Mouse (Mus musculus): Measurements from ENCODE around the gene Gm128.
A peak's percentile ranks its signal among the peaks of the same experiment; 100 is the strongest.

Gene Gm128

DNA sequence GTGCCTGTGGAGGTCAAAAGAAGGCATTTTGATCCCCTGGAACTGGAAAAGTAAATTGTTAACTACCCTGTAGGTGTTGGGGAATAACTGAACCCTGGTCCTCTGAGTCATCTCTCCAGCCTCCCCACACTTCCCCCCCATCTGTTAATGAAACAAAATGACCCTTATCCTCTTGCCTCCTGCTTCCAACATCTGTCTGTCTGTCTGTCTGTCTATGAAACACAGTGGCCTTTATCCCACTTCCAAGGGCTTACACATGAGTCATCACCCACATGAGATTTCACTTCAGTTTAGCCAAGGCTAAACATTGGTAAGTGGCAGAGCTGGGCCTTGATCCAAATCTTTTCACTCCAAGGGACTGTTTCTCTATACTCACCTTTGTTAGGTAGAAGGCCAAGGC lies 26.5 kb upstream of the Gm128 start:
- DNase-seq, result no peak

DNA sequence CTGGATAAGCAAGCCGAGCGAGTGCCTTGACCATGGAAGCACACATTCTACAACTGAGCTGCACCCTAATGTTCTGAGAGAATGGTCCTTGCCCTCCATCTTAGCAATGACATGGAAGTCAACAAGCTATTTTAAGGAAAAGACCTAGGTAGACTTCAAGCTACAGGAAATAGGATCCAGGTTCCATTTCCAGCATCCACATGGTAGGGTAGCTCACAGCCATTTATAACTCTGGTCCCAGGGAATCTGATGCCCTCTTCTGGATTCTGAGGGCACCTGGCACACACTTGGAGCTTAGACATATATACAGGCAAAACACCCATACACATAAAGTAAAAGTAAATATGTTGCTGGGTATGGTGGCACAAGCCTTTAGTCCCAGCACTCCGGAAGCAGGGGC lies 24.7 kb upstream of the Gm128 start:
- no peak for DNase-seq

DNA sequence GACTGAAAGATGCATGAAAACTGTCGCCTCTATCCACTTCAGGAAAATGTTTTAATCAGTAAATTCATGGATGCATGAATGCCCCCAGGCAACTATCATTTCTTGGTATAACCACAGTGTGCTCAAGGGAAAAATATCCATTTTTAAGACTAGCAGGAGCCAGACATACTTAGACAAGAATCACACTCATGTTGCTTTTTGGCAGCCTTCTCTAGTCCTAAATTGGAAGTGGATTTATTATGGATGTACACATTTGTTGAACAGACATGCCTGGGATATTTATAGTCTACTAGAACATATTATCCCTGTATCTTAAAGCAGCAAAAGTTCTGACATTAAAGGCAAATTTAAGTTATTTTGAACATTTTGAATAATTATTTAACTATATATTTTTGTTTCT lies 23.3 kb upstream of the Gm128 start:
- no peak for DNase-seq

DNA sequence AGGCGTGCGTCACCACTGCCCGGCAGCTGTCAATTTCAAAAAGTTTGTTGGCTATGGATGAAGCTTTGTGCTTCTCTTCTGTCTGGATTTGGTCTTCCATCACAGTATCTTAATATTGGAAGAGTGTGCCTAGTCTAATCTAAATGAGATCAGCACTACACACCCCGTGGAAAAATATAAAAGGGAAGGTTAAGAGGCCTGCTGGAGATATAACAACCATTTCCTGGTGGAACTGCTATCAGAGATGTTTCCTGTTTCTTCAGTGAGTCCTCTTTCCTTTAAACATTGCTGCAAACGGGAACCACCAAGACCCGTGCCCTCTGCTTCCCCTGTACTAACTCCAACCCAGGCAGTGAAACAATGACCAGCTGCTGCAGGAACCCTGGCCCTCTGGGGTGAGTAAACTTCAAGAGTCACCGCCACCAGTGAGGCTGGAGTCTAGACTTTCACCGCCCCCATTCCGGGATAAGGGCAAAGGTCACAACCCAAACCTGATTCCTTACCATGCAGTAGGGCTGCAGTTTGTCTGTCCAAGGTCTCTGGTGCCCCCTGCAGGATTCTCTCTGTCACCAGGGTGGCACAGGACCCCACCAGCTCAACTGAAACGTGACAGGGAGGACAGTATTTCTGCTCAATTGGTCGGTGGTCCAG lies 21.8 kb upstream of the Gm128 start:
- DNase-seq, result peak; percentile 86 to 90

DNA sequence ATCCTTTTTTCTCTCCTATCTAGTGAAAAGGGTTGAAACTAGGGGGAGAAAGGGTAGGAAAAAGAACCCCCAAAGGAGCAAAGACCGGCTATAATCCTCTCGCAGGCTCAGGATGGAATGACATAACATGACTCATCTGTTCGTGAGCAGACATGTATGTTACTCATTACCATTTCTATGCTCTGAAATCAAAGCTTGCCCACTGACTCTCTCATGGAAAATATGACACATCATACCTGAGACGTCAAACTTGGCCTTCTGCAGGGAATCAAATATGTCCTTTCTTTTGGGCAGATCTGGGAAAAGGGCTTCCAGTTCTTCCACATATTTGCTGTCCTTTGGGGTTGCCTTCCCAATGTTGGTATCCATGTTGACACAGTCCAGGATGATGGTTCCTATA lies 20.6 kb upstream of the Gm128 start:
- DNase-seq, result no peak

DNA sequence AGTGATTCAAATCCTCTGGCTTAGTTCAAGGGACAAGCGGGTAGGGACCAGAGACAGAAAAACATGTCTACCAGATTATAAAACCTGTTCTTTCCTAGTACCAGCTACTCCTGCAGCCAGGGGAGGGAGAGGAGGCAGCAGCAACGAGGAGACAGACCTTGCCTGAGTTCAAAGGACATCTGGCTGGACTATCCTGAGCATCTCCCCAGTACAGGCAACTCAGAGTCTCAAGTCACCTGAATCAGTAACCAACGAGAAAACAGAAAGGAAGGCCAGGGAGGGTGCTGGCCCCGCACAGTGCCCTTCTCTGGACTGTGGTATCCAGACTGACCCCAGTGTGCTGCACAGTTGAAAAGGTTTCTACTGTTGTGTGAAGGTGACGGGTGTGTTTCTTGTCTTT lies 15.5 kb upstream of the Gm128 start:
- no peak for DNase-seq

DNA sequence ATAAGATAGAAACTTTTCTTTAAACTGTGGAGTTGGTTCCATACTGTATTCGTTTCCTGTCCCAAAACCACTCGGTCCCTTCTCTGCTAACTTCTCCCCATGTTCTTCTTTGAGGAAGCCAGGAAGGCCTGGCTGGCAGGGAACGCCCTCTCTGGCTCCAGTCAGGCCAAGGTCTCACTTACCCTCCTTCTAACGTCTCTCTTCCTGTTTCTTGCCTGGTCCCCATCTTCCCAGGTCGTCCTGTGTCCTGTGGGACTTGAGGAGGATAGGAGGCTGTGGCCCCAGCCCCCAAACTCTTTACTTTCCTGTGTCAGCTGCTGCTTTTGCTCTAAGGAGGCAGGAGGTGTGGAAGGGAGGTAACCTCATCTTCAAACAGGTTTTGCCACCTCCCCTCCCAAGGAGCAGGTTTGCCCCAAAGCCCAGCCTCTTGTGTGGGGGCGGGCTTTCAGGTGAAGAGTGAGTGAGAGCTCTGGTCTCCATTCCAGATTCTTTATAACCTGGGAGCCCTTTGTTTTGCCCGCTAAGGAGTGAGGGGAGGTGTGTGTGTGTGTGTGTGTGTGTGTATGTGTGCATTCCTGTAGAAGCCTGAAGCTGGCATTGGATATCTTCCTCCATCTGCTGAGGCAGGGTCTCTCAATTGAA lies 9.5 kb upstream of the Gm128 start, which contains the start of gene Bnipl:
TSS of gene Bnipl (minus strand) at position 411 of the 642 bp plus-strand sequence.
- no peak for DNase-seq

DNA sequence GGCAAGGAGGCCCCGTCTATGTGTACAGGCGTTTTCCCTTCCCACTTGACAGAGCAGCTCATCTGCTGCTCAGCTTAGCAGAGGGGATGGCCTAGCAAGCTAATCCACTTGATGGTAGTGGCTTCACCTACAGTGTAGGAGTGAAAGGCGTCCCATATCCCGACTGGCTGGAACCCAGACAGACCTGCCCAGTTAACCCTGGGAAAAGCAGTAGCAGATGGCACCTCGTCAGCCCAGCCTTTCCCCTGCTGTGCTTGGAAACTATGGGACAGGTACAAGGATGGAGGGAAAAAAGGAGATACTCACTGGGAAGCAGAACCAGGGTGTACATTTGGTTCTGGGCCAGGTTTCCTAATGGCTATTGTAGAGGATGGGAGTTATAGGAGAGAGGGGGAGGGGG lies 9.0 kb upstream of the Gm128 start:
- no peak for DNase-seq

DNA sequence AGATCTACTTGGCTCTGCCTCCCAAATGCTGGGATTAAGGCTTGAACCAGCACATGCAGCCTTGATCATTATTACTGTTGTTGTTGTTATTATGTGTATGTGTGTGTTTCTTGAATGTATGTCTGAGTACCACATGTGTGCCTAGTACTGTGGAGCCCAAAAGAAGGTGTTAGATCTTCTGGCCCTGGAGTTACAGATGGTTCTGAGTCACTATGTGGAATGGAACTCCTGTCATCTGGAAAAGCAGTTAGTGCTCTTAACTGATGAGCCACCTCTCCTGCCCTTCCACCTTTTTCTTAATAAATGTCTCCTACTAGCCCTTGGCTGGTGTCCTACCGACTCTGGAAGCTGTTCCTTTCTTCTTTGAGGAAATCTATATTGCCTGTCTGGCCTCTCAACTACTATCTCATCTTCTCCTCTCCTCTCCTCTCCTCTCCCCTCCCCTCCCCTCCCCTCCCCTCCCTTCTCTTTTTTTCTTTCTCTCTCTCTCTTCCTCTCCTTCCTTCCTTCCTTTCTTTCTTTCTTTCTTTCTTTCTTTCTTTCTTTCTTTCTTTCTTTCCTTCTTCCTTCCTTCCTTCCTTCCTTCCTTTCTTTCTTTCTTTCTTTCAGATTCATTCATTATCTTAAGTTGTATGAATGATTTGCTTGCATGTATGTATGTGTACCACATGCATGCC lies 6.4 kb upstream of the Gm128 start:
- DNase-seq, result no peak

DNA sequence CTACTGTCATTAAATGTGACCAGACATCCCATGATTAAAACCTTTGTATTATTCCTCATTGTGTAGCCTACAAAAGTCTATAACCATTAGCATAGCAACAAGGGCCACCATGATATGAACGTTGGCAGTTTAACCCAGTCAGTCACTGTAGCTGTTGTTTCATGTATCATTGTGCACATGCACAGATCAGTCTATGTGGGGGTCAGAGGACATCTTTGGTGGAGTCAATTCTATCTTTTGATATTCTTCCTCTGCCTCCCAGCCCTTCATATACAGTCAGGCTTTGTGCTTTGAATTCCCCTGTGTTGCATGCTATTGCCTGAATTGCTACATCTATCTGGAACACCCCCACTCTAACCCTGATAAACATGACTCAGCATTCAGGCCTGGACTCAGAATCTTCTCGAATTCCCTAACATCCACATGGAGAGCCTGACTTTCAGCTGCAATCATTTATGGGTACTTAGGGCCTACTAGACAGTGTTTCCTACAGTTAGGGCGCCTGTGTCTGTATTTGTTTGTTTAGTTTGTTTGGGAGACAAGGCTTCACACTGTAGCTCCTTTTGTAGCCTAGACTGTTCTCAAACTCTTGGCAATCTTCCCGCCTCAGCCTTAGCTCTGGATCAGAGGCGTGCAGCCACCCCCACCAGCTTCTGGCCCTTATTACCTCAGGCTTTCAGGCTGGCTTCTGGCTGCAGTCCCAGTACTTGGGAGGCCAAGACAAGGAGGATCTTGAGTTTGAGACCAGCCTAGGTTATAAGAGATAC lies 5.2 kb upstream of the Gm128 start:
- DNase-seq, result peak; percentile 42 to 43

DNA sequence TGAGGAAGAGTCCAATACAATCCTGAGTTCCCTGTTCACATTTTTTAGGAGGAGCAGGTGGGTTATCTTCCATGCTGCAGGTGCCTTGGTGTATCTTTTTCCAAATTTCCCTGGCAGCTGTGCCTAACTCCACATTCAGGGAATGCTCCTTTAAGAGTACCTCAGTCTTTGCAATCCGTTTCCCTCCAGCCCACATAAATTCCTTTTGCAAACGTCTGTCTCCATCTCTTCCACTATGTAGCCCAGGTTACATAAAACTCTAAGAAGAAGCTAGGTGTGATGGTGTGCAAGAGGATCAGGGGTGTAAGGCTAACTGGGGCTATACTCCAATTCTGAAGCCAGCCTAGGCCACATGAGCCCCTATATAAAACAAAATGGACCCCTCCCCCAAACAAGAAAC lies 1.7 kb upstream of the Gm128 start:
- no peak for DNase-seq

DNA sequence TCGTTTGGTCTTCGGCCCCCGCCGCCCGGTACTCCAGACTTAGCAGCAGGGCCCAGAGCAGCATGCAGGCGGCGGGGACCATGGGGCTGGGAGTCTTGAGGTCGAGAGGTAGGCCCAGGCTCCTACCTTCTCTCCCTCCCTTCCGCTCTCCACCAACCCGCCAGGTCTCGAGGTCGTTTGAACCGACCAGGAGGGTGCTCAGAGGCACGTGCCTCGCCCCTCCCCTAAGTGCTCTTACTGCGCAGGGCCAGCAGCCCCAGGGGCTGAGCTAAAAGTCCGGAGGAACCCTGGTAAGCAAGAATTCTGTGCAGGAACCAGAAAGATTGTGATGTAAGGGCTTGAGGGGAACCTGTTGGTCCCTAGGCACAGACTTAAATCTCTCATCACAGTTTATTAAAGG lies 498 bp downstream of the Gm128 start:
- peak in 1 of 2 experiments; percentile 37 for DNase-seq

DNA sequence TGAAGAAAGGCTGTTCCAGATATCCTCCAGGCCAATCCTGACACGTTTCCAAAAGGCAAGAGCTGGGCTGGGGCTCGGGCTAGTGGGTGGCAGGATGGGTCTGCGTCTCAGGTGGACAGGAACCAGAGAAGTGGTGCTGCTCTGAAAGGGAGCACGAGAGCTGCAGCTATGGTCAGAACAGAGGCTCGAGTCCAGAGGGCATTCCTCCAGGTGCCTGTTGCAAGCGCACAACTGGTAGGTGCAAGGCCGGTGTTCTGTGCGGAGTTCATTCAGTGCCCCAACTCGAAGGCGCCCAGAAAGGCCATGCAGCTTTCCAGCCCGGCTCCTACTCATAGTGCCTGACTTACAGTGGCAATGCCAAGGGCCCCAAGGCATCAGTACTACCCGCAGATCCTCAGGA lies 1.4 kb downstream of the Gm128 start:
- no peak for DNase-seq

DNA sequence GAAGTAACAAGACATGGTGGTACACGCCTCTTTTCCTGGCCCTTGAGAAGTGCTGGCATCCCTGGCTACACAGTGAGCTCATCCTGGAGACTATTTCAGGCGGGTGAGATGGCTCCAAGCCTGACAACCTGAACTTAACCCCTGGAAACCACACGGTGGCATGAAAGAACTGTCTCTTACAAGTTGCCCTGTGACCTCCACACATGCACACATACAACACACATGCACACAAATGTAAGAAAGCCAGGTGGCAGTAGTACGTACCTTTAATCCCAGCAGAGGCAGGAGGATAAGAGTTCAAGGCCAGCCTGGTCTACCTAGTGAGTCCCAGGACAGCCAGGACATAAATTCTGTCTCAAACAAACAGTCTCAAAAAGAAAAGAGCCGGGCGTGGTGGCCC lies 2.4 kb downstream of the Gm128 start:
- DNase-seq, result no peak

DNA sequence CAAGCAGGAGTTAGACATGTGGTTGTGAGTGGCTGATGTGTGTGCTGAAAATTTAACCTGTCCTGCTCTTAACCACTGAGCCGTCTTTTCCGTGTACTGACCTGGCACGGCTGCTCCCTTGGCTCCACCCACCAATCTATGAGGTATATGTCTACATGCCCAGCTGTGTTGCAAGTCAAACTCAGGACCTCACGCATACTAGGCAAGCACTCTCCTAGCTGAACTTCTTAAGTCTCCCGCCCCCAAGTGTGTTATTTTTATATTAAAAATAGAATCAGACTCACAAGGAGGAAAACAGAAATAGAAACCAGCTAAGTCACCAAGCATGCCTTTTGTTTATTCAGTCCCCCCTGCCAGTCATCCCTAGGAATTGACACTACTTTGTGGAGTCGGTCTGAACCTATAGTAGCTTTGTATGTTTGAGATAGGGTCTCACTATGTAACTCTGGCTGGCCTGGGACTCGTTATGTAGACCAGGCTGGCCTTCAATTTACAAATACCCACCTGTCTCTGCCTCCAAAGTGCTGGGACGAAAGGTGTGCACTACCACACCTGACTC lies 3.8 kb downstream of the Gm128 start:
- DNase-seq, result no peak

DNA sequence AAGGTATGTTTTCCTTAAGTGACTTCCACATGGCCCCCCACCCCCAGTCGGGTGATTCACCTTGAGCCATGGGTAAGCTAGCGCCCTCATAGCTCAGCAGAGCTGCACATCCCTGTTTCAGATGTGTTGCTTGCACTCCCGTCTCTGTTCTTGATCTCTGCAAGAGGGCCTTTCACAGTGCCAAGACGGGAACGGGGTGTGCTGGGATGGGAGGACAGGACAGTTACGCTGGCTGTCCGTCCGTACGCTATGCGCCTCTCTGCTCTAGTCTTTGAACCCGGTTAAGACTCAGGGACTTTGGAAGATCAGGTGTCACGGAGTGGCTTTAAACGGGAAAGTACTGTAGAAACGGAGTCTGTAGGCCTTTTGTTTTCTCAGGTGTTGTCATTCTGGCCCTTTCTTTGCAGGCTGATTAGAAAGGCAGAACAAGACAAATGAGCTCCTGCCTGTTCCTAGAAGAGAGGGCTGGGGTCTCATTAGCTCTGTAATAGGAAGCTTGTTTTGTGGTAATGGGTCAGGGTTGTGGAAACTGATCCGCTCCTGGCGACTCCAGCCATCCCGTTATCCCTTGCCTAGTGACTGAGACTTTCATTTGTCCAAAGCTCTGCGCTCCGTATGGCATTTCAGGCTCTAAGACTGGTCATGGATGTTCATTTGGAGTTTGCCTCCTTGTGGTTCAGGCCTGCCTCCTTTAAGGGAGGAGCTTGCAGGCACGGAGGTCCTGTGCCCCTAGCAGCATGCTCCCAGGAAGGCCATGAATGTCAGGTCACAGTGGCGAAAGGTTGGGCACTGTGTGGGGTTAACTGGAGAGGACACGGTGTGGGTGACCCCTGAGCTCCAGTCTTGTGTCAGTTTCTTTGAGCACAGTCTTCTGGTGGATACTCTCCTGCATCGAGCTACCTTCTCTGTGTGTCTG lies 5.8 kb downstream of the Gm128 start:
- DNase-seq, result no peak

DNA sequence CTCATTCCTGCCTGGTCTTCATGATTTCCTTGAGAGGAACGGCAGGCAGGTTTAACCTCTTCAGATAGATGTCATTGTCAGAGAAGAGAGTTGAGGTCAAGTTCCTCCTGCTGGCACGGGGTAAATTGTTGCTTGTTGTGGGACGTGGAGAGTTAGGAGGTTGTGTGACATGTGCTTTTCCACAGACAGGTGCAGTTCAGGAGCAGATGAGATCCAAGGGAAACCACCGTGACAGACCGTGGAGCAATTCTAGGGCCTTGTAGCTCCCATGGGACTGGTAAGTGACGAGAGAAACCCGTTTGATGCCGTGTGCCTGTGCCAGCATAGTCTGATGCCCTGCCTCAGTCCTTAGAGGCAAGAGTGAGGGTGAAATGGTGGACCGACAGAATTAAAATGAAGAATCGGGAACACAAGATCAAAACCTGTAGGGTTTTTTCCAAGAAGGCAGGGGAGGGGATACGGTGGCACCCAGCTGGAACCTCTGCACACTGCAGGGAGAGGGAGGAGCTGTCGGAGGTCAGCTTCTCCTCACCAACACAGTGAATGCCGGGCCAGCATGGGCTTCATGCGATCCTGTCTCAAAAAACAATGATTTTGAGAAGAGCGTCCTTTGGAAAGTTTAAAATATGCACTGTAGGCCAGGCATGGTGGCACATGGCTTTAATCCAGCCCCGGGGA lies 8.0 kb downstream of the Gm128 start:
- DNase-seq, result peak in 1 of 2 experiments; percentile 43

DNA sequence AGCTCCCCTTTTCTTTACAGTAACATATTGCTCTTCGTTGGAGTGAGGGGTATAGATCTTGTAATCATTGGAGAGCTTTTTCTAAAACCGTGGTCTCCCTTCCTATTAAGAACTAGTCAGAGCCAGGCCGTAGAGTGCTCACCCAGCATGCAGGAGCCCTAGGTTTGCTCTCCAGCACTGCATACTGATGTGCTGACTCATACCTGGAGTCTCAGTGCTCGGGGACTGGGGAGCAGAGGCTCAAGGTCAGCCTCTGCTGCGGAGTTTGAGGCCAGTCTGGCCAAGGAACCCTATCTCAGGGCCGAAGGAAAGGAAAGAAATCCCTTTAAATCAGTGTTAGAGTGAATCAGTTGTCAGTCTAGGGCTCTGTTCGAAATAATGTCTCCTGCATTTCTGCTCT lies 8.6 kb downstream of the Gm128 start:
- peak in 1 of 2 experiments; percentile 41 for DNase-seq

DNA sequence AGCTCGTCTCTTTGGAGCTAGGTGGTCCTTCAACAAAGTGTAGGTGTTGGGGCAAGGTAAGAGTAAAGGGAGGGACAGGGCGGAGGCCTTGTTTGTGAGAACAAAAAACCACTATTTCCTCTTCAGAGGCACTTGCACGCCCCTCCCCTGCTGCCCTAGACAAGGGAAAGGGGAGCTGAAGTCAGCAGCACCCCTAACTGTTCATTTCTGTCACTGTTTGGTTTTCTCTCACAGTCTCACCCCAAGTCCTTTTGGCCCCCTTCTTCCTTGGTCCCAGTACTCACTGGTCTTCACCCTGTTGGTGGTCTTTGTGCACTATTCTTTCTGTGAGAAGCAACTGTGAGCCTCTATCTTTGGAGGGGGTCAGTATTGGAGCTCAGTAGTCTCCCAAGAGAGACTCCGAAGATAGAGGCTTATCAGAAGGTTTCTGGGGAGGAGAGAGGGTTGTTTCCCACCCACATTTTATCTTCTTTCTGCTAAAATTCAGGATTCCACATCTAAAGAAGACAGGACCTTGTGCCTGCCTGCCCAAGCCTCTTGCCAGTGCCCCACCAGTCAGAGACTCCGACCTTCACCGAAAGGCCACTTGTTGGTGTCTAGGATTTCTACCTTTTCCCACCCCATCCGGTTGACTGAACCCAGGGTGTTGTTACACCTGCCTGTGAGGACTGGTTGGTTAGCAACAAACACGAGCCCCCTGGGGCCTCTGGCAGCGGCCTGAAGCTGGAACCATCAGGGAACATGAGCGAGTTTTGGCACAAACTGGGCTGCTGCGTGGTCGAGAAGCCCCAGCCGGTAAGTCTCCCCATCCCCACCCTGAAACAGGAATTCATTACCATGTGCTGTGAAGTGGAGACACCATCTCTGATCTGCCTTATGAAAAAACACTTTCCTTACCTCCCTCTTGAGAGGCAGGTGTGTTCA lies 9.8 kb downstream of the Gm128 start, which contains the start of gene Mllt11:
TSS of gene Mllt11 (minus strand) at position 874 of the 924 bp plus-strand sequence.
- DNase-seq, result peak in 1 of 2 experiments; percentile 48

Measured in kidney, postnatal 4 days (tissue).